Mouse (Mus musculus) liver, embryonic 11.5 days (tissue): Measurements from ENCODE around the gene Abtb2. TPM values are rescaled to one million over a fixed set of nuclear protein-coding genes. Genes with fewer than 3 reads are reported as not detected.

Source experiments
- ATAC-seq: fragments of 200-750 bp; cut with Nextera tagmentation; replicated peaks from 2 replicates; pipeline ENCODE4 v1.8.0; 2017; ENCODE audit warnings: moderate number of reproducible peaks, mild to moderate bottlenecking, moderate TSS enrichment, moderate library complexity; ENCODE audit not compliant: low FRiP score
- DNase-seq: peaks from one replicate; pipeline ENCODE4 v3.0.0-alpha.2; 2017; ENCODE audit warnings: low spot score
- H3K27ac ChIP-seq: fragments of 300-500 bp; sonication (generic); 2 replicates; pipeline ENCODE4 v1.5.1; 2014; ENCODE audit warnings: mild to moderate bottlenecking, low read depth, low read length, control low read depth
- H3K27me3 ChIP-seq: fragments of 300-500 bp; sonication (generic); replicated peaks from 2 replicates; pipeline ENCODE4 v1.6.1; 2014; ENCODE audit warnings: low read length, mixed read lengths; ENCODE audit not compliant: control insufficient read depth, insufficient read depth
- H3K36me3 ChIP-seq: fragments of 300-500 bp; sonication (generic); 2 replicates; pipeline ENCODE4 v1.6.1; 2014; ENCODE audit warnings: mild to moderate bottlenecking, low read length, moderate library complexity, mixed read lengths; ENCODE audit not compliant: control insufficient read depth, insufficient read depth
- H3K4me1 ChIP-seq: fragments of 300-500 bp; sonication (generic); replicated peaks from 2 replicates; pipeline ENCODE4 v1.6.1; 2014; ENCODE audit warnings: low read length, mixed read lengths; ENCODE audit not compliant: control insufficient read depth, insufficient read depth
- H3K4me2 ChIP-seq: fragments of 300-500 bp; sonication (generic); 2 replicates; pipeline ENCODE4 v1.6.1; 2014; ENCODE audit warnings: mild to moderate bottlenecking, control low read depth, moderate library complexity
- H3K4me3 ChIP-seq: fragments of 300-500 bp; sonication (generic); 2 replicates; pipeline ENCODE4 v1.5.1; 2014; ENCODE audit warnings: low read depth, low read length, control low read depth
- H3K9ac ChIP-seq: fragments of 300-500 bp; sonication (generic); 2 replicates; pipeline ENCODE4 v1.6.1; 2014; ENCODE audit warnings: low read depth, low read length, control low read depth
- H3K9me3 ChIP-seq: fragments of 300-500 bp; sonication (generic); 2 replicates; pipeline ENCODE4 v1.6.1; 2016; ENCODE audit warnings: low read length, inconsistent platforms, mixed read lengths; ENCODE audit not compliant: control insufficient read depth
- WGBS: fragments of 180-500 bp; shearing (Covaris S2); extraction: QIAGEN DNeasy Blood & Tissue Kit; methylation state at CpG from one replicate; pipeline ENCODE4 v1.1.7; 2014; 5-methylcytosine and 5-hydroxymethylcytosine counted together
- polyA plus RNA-seq: library from polyadenylated mRNA; unstranded; fragments of >200 nt; fragmentation: Nextera tagmentation; extraction: Ambion mirVana; gene quantifications from 2 replicates; pipeline ENCODE4 v1.2.1, GENCODE M21; 2014

Abtb2 gene
- polyA plus RNA-seq, 1 experiment from 2014 or later = 4.6 TPM

- Histone ChIP-seq H3K4me1 (0 out of 2 replicates have a peak, but pooled peaks cover 1% of the 10 kb centered on the region), H3K27ac (no peak overlapping the region), H3K27me3 (no peaks in the 10 kb centered on the region), H3K36me3 (no peaks in the 10 kb centered on the region), H3K4me2 (no peak overlapping the region), H3K4me3 (no peak overlapping the region), H3K9ac (no peak overlapping the region), H3K9me3 (no peaks in the 10 kb centered on the region)
- no peak for DNase-seq
- no peak for ATAC-seq
- WGBS = 60% methylated on average over 6 of the region's 6 CpGs
These were observed 98.2 kb downstream of the Abtb2 start for GRCm38 (mm10) chr2:103664341-103664740.

- H3K4me1 ChIP-seq = no peaks in the 10 kb centered on the region
- no peaks in the 10 kb centered on the region for H3K27me3 ChIP-seq
- no peak overlapping the region for H3K9ac ChIP-seq
- no peak overlapping the region for H3K27ac ChIP-seq
- no peak for ATAC-seq
- no peak overlapping the region for H3K4me2 ChIP-seq
- no peaks in the 10 kb centered on the region for H3K36me3 ChIP-seq
- H3K4me3 ChIP-seq = no peak overlapping the region
- 77% methylated on average over 8 of the region's 8 CpGs for WGBS
- no peaks in the 10 kb centered on the region for H3K9me3 ChIP-seq
- DNase-seq = no peak
These were observed 102.1 kb downstream of the Abtb2 start for GRCm38 (mm10) chr2:103667962-103668815.

DNA sequence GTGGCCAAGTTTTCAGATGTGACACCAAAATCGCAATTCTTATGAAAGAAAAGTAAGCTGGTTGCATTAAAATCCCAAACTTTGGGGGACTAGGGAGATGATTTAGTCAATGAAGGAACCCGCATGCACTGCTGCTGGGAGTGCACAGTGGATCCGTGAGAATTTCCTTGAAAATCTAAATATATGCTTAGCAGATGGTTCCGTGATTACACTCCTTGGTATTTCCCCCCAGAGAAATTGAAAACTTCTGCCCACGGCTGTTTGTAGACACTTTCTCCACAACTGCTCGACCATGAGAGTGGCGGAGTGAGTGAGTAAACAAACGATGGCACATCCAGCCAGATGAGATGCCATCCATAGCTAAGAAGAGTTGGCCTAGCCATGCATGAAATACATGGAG lies 102.8 kb downstream of the Abtb2 start:
- ATAC-seq (no peak), DNase-seq (no peak)
- Histone ChIP-seq H3K27me3 (no peaks in the 10 kb centered on the region), H3K4me2 (no peak overlapping the region), H3K4me1 (no peaks in the 10 kb centered on the region), H3K27ac (no peak overlapping the region), H3K36me3 (no peaks in the 10 kb centered on the region), H3K9ac (no peak overlapping the region), H3K4me3 (no peak overlapping the region), H3K9me3 (no peaks in the 10 kb centered on the region)
- WGBS = 84% methylated on average over 8 of the region's 8 CpGs

- 86% methylated on average over 4 of the region's 4 CpGs for WGBS
- no peak overlapping the region for H3K4me2 ChIP-seq
- ATAC-seq (no peak), DNase-seq (no peak)
- H3K27ac ChIP-seq = no peak overlapping the region
- no peak overlapping the region for H3K9ac ChIP-seq
- no peak overlapping the region for H3K4me3 ChIP-seq
- no peaks in the 10 kb centered on the region for H3K9me3 ChIP-seq
- H3K36me3 ChIP-seq = no peaks in the 10 kb centered on the region
- no peaks in the 10 kb centered on the region for H3K4me1 ChIP-seq
- H3K27me3 ChIP-seq = no peaks in the 10 kb centered on the region
These were observed 103.5 kb downstream of the Abtb2 start for GRCm38 (mm10) chr2:103669561-103669960.

DNA sequence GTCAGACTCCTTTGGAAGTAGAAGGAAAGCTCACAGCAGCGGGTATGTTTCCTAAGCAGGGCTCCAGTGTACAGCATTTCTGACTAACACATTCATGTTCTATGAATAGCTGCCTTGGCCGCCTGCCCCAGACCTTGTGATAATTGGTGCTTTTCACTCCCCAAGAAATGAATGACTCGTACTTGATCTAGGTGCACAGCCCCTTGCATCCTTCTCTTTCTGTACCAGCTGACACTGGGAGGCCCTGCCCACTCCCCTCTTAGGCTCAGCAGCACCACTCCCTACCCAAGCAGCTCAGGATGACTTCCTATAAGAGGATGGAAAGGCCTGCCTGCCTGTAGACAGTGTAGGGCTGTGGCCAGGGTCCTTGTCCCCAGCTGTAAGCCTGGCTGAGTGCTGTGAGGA lies 104.2 kb downstream of the Abtb2 start:
- H3K9ac ChIP-seq = no peak overlapping the region
- DNase-seq = no peak

DNA sequence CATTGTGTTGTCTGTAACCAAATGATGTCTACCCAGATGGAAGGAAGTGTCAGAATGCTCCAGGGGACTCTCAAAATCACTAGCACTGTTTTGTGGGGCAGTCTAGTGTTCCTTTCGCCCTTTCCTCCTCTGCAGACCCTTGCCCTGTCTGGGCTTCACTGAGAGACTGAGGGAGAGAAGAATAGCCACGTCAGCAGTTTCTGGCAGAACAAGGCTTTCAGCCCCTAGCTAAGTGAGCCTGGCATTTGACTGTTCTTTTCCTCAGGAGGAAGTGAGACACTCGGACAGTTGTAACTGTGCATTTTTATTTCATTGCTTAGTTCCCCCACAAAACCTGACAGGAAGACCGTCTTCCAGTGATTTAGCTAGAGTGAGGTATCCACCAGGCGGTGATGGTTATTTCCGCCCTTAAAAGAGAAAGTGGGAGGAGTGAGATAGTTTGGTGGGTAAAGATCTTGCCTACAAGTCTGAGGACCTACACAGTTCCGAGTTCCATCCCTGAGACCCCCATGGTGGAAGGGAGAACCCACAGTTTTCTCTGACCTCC lies 106.5 kb downstream of the Abtb2 start:
- WGBS = 64% methylated on average over 7 of the region's 7 CpGs
- ATAC-seq (no peak), DNase-seq (no peak)
- no peaks in the 10 kb centered on the region for H3K36me3 ChIP-seq
- no peak overlapping the region for H3K9ac ChIP-seq
- H3K4me3 ChIP-seq = no peak overlapping the region
- 0 out of 2 replicates have a peak, but pooled peaks cover 3% of the 10 kb centered on the region for H3K4me1 ChIP-seq
- H3K4me2 ChIP-seq = no peak overlapping the region
- H3K9me3 ChIP-seq = no peaks in the 10 kb centered on the region
- H3K27ac ChIP-seq = no peak overlapping the region
- H3K27me3 ChIP-seq = no peaks in the 10 kb centered on the region

More for the DNA sequence above, 104.2 kb downstream of the Abtb2 start:
- no peaks in the 10 kb centered on the region for H3K9me3 ChIP-seq
- no peak; the same call in 1 of the 2 replicates for ATAC-seq
- no peaks in the 10 kb centered on the region for H3K4me1 ChIP-seq
- no peak overlapping the region for H3K4me3 ChIP-seq
- no peak overlapping the region for H3K27ac ChIP-seq
- no peaks in the 10 kb centered on the region for H3K27me3 ChIP-seq
- H3K36me3 ChIP-seq = no peaks in the 10 kb centered on the region
- WGBS = 79% methylated on average over 3 of the region's 3 CpGs
- no peak overlapping the region for H3K4me2 ChIP-seq

DNA sequence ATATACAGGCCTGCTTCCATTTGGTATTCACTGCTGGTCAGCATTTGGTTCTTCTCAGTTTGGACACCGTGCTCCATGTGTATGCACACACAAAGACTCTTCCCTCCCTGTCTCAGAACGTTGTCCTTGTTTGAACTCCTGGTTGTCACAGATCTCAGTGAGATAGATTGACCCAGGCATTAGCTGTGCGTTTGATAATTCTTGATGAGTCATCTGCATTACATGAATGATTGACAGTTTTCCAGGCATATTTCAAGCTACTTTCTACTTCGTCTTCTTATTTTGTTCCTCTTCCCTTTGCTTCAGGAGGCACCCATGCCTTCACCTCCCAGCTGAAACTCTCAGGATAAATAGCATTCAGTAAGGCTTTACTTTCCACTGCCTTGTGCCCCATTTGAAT lies 107.5 kb downstream of the Abtb2 start:
- WGBS = 55% methylated on average over 4 of the region's 4 CpGs
- H3K27ac ChIP-seq = no peak overlapping the region
- no peaks in the 10 kb centered on the region for H3K9me3 ChIP-seq
- no peak overlapping the region for H3K4me2 ChIP-seq
- H3K9ac ChIP-seq = no peak overlapping the region
- H3K36me3 ChIP-seq = no peaks in the 10 kb centered on the region
- H3K27me3 ChIP-seq = no peaks in the 10 kb centered on the region
- 0 out of 2 replicates have a peak, but pooled peaks cover 3% of the 10 kb centered on the region for H3K4me1 ChIP-seq
- no peak for DNase-seq
- H3K4me3 ChIP-seq = no peak overlapping the region
- no peak for ATAC-seq

DNA sequence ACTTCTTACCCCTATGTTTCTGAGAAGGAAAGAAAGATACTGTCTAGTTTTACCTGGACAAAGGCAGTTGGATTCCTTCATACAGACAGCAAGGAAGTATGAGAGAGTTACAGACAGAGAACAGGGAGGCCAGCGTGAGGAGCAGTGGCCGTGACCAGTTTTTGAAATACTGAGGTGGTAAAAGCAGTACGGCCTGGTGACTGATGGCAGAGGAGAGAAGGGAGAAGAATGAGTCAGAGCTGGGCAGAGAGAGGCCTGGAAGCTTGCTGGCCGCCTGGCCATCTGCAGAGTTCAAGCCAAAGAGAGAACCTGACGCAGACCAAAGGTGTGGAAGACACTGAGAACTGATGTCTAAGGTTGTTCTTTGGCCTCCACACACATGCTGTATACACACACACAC lies 109.3 kb downstream of the Abtb2 start:
- no peak overlapping the region for H3K27ac ChIP-seq
- H3K4me1 ChIP-seq = 0 out of 2 replicates have a peak, but pooled peaks cover 3% of the 10 kb centered on the region
- no peak overlapping the region for H3K4me3 ChIP-seq
- no peak overlapping the region for H3K4me2 ChIP-seq
- ATAC-seq (no peak), DNase-seq (no peak)
- H3K9me3 ChIP-seq = no peaks in the 10 kb centered on the region
- WGBS = 82% methylated on average over 5 of the region's 5 CpGs
- H3K36me3 ChIP-seq = no peaks in the 10 kb centered on the region
- no peak overlapping the region for H3K9ac ChIP-seq
- no peaks in the 10 kb centered on the region for H3K27me3 ChIP-seq

DNA sequence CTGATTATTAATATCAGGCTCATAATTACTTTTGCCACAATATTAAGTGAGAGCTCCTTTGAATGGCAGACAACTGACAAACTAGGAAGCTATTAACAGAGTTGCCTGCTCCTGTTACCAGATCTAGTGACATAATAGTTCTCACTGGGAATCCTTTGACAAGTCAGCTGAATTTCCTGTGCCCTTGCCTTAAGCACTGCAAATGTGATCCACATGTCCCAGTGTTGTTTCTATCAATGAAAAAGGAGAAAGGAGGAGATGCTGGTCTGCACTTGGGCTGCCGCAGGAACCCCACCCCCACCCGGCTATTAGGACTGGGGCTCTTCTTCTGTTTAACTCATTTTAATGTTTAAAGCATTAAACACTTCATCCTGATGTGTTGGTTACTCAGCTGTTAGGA lies 110.7 kb downstream of the Abtb2 start:
- H3K4me3 ChIP-seq = no peak overlapping the region
- no peak overlapping the region for H3K27ac ChIP-seq
- H3K9ac ChIP-seq = no peak overlapping the region
- no peaks in the 10 kb centered on the region for H3K27me3 ChIP-seq
- DNase-seq (no peak), ATAC-seq (no peak)
- no peaks in the 10 kb centered on the region for H3K36me3 ChIP-seq
- H3K4me1 ChIP-seq = 0 out of 2 replicates have a peak, but pooled peaks cover 3% of the 10 kb centered on the region
- no peak overlapping the region for H3K4me2 ChIP-seq
- WGBS = 70% methylated on average over 2 of the region's 2 CpGs
- no peaks in the 10 kb centered on the region for H3K9me3 ChIP-seq
